Mouse (Mus musculus) right cerebral cortex, postnatal 36 days (tissue): ENCODE results near the gene Serpina3m.
A peak's percentile ranks its signal among the peaks of the same experiment; 100 is the strongest.
"Not testable (repeated sequence)": the region's sequence is repeated elsewhere in the genome, so short reads cannot be mapped to it uniquely, and the experiment has no call there.

Experiments
- DNase-seq, 2 experiments: peaks; one replicate each; pipeline ENCODE4 v3.0.0; 2022; ENCODE audit warnings: low spot score in 2 of 2, mixed read lengths in 1 of 2

The Serpina3m gene

GRCm38 (mm10) chr12:104388477-104388876 lies 50.2 kb downstream of the Serpina3m start:
- DNase-seq: no peak

DNA sequence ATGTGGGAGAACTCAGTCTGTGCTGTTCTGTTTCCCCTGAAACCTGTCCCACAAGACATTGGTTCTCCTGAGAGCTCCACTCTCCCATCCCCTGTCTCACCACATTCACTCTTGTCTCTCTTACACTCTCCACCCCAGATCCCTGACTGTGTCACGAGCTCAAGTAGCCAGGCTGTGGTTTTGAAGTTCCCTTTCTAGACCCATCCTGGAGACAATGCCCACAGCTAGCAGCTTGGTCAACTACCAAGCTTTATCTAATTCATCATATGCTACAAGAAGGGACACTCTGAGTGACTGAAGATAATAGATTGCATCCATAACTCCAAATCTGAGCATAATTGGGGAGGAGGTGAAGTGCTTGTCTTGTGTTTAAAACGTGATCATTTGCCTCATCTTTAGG lies 52.8 kb downstream of the Serpina3m start:
- not testable (repeated sequence) for DNase-seq

GRCm38 (mm10) chr12:104403968-104404367 lies 65.7 kb downstream of the Serpina3m start:
- no peak for DNase-seq

GRCm38 (mm10) chr12:104406454-104406885 lies 68.2 kb downstream of the Serpina3m start, which contains the start of gene Serpina3n:
Gene Serpina3n (plus strand): TSS chr12:104406729.
- no peak for DNase-seq

- no peak for DNase-seq
Measured at GRCm38 (mm10) chr12:104412507-104412906, 74.2 kb downstream of the Serpina3m start.

- DNase-seq: no peak
Measured at GRCm38 (mm10) chr12:104414576-104414975, 76.3 kb downstream of the Serpina3m start.

GRCm38 (mm10) chr12:104415625-104416315 lies 77.5 kb downstream of the Serpina3m start:
- DNase-seq: peak; percentile 64 to 80

DNA sequence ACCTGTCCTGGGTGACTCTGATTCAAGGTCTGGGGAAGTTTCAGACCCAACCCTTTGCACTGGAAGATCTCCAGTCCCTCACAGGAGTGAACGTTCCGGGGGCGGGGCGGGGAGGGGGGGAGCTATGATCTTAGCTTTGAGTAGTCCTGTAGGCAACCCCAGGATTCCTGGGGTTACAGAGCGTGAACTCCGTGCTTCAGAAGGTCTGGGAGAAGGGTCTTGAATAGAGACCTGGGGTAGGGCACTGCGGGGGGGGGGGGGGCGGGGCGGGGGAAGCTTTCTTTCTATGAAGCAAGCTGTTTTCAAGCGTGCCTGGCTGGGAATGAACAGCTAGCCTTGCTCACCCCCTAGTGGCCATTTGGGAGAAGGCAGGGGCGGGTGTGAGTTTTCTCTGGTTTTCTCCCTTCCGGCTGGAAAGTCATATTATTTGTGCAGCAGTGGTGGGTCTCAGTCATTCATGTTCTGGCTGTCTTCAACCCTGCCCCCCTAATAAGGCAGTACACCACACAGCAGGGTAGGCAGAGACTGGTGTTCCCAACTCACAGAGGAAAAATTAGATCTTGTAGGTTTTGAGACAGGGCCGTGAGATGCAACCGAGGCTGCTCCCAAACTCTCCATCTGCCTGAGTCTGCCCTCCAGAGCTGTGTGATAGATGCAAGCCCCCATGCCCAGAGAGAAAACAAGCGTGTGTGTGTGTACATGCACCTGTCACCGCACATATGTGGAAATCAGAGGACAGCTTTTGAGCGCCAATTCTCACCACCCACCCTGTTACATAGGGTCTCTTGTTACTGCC lies 80.3 kb downstream of the Serpina3m start:
- DNase-seq: peak; percentile 53 to 73

GRCm38 (mm10) chr12:104419136-104419462 lies 80.8 kb downstream of the Serpina3m start:
- no peak for DNase-seq

DNA sequence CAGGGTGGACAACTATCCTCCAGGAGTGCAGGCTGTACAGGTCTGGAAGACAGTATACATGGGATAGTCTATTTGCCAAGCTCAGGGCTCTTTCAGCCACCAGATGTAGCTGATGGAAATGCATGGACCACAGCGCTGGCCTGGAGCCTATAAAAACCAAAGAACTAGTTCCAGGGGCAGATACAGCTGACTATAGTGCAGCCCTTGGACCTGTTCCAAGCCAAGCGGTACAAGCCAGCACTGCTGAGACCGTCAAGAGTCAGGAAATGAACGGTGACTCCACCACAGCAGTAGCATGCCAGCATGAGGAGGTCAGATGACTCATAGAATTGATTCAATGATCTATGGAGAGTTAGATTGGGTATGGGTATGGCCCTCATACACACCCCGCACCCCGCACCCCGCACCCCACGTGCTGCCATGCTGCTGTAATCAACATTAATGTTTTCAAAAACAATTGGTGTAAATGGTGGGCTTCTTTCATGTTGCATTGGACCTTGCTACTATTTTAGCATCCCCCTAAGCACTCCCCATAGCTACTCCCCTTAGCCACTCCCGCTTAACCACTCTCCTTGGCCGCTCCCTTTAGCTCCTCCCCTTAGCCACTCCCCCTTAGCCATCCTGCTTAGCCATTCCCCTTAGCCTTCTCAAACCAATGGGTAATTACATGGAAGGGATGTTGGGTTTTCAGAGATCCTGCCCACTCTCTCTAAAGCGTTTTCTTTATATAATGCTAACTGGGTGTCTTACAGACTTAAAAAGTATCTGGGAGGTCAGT lies 84.5 kb downstream of the Serpina3m start:
- DNase-seq: no peak

GRCm38 (mm10) chr12:104425591-104425990 lies 87.3 kb downstream of the Serpina3m start:
- no peak for DNase-seq

DNA sequence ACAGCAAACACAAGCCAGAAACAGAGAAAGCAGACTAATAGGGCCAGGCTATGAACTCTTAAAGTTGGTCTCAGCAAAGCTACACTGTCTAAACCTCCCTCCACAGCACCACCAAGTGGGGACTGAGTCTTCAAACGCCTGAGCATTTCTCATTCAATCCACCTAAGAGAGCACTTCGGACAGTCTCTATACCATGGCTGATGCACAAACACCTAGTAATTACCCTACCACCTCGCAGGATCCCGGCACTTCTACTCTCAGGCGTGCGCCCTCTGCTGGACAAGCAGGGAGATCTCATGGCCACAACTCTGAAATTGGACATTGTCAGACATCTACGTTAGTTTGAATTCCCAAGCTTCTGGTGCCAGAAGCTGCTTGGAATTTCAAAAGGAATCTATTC lies 88.6 kb downstream of the Serpina3m start:
- no peak for DNase-seq

- DNase-seq: no peak
Measured at GRCm38 (mm10) chr12:104431359-104431758, 93.1 kb downstream of the Serpina3m start.

DNA sequence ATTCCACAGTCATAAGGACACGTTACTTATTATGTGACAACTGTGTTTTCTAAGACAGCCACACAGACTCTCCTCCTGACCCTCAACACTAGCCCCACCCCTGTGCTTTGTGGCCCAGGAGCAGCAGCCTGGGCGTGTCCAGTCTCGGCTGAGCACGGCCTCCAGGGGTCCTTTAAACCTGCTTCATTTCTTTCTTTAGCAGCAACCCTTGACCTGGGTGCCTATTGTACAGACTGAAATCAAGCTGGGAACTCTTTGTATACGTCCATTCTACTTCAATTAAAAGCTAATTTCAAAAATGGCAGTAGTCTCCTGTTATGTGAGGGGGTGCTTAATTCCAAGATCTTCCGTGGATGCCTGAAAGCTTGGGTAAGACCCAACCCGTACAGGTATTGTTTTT lies 94.9 kb downstream of the Serpina3m start:
- no peak for DNase-seq

DNA sequence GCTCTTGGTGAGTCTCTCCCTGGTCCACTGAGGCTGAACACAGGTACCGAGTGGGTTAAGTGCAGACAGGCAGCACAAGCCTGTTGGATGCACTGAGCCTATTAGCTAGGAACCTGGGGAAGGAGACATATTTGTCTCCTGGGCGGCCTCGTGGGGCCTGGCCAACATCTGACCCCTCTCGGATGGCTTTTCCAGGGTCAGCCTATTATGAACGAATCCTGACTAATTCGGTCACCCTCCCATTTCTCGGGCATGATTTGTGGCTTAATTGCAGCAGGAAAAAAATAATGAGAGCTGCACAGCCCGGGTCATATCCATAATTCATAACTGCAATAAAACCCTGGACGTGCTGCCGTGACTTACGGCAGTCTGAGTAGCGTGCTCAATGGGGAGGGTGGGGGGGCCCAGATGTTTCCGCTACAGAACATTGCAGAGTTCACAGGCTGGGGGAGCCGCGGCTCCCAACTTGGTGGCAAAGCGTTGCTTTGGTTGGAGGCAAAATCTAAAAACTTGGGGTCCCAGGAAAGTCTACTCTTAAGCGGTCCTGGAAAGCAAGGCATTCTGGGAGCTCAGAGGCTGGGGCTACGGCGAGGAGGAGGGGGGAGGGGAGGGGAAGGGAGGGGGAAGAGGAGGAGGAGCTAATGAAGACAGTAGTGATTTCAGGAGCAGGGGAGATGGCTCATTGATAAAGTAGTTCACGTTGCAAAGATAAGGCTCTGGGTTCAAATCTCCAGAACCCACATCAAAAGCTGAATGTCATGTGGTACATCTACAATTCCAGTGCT lies 95.9 kb downstream of the Serpina3m start:
- no peak for DNase-seq

- DNase-seq: peak; percentile 66 to 76
Measured at GRCm38 (mm10) chr12:104440087-104440760, 101.9 kb downstream of the Serpina3m start.

DNA sequence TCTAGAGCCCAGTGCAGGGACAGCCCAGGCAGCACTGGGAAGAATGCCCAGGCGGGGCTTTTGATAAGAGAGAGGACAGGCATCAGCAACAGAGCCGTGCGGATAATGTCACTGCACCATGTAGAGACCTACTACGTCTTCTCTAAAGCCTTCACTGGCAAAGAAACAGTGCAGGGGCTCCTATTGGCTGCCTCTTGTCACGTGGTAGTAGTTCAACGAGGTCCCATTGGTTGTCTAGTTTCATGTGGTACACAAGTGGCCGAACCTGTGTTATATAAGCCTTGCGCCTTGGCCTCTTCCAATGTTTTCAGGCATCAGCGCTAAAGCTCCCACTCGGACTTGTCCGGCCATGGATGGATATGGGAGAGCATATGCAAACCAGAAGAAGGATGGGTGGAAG lies 105.4 kb downstream of the Serpina3m start:
- DNase-seq: no peak
